Mouse (Mus musculus) adrenal gland, adult 2 months (tissue): ENCODE data around the gene Phykpl. TPM values are rescaled to one million over a fixed set of nuclear protein-coding genes. Genes with fewer than 3 reads are reported as not detected.

ENCODE experiments used
- DNase-seq: peaks from one replicate; pipeline ENCODE4 v3.0.0; 2021
- long read RNA-seq: library from polyadenylated mRNA; stranded (forward); transcript quantifications from one replicate; pipeline ENCODE4 v2.0.0, GENCODE M21; 2021
- polyA plus RNA-seq: library from polyadenylated mRNA; depleted of rRNA; stranded (reverse); fragments of >200 nt; gene quantifications from 2 replicates; pipeline ENCODE4 v1.2.3, GENCODE M21; 2012; rRNA removed
- total RNA-seq, 2 experiments: library from RNA; stranded (reverse); gene quantifications; 2 replicates each; pipeline ENCODE4 v1.2.3; 2021

Phykpl gene
- total RNA-seq, result 10 to 100 TPM; 21.7 to 23.3 TPM
- polyA plus RNA-seq, result 29.2 and 35.1 TPM in 2 replicates
- long read RNA-seq, transcript Phykpl-206 (13 exons, 3,116 nt), result major isoform, 17 of 28 reads
- long read RNA-seq, partial matches to known transcripts, result 4 of 28 reads
- long read RNA-seq, other reads (novel, unspliced or antisense), result 6 of 28 reads

DNA sequence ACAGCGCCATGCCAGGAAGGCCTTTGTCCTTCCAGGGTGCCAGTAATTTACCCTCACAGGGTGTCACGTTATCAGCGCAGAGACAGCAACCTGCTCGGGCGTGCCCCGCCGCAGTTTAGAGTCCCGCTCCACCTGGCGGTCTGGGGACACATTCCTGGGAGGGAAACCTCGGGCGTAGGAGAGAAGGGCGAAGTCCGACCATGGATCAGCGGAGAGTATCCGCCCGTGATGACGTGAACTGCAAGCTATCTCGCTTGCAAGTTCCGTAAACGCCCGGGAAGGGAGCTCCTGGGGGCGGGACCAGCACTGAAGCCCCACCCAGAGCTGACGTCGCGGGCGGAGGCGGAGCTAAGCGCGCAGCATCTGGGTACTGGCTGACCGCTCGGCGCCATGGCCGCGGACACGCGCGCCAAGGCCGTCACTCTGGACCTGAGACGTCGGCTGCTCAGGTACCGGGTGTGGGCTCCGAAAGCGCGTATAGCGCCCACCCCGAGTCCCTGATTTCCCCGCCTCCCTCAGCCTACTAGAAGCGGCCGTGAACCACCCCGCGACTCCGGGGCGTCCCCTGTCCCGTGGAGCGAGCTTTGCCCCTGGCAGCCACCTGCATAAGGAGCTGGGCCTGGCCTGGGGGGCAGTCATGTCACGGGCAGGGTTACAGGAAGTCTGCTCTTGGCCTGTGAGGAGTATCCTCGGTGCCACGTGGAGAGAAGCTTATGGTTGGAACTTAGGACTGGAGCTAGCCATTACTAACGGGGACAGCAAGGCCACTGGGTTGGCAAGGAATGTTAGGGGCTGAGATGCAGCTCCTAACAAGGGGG, at the start of gene Phykpl:
TSS of gene Phykpl (plus strand) at position 327 of the 818 bp plus-strand sequence.
- DNase-seq, result peak; percentile 99

DNA sequence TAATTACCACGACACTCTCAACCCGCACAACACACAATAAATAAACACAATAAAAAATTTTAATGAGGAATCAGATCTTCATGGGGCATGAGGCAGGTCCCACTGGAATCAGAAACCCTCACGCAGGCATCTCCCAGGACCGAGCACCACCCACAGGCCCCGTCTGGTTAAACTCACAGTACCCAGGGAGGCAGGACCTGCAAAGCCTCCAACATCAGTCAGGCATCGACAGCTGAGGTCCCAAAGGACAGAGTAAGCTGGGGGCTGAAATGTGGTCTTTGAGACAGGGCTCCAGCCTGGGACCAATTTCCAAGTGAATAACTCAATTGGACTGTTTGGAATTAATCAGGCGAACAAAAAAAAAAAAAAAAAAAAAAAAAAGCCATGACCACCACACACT, 46.2 kb upstream of the Phykpl start:
- no peak for DNase-seq

DNA sequence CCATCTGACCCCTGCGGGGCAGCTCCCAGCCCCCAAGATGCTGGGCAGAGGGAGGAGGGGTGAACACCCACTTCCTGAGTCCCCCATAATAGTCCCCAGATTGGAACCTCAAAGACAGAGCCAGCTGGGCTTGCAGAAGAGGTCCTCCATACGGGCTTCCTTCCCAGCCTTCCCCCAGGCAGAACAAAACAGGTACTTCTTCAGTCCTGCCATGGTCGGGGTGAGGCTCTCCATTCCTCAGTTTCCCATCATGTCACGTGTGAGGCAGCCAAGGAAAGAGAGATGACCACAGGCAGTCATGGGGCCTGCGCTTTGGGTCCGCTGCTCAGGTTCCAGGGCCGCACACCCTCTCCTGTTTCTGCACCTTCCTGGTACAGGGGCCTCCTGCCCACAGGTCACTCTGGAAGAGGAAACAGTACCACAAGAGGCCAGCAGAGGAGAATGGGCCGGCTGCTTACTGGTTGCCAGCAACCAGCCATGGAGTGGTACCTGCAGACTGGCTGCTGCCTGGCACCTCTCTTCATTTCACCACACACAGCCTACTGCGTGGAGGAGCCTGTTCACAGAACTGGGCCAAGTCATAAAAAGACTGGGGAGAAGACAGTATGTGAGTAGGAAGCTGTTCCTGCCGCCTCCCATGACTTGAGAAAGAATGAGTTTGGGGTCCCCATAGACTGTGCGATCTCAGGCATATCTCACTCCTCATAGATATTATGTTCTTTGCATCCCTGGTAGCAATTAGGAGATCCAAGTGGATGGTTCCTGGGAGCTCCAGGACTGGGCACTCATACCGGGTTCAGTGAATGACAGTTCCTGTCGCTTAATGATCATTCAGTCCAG, 45.4 kb upstream of the Phykpl start:
- DNase-seq, result no peak

DNA sequence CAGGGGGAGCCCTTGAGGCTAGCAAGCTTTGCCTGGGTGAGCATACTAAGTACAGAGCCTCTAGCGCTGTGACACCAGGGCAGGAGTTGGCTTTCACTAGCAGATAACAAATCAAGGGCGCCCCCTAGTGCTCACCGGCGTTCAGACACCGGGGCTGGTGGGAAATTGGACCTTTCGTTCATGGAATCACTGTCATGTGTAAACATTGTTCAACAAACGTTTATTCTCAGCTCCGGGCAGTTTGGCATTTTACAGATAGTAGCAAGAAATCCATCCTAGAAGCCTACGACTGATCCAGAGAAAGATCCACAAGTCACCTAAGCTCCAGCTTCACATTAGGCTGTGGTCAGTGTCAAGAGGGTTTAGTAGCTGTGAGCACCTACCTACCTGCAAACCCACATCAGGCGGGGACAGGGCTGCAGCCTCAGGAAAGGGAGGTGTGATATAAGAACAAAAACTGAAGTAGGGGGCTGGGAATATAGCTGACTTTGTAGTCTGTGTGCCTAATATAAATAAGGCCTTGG, 44.7 kb upstream of the Phykpl start:
- DNase-seq, result peak; percentile 95

DNA sequence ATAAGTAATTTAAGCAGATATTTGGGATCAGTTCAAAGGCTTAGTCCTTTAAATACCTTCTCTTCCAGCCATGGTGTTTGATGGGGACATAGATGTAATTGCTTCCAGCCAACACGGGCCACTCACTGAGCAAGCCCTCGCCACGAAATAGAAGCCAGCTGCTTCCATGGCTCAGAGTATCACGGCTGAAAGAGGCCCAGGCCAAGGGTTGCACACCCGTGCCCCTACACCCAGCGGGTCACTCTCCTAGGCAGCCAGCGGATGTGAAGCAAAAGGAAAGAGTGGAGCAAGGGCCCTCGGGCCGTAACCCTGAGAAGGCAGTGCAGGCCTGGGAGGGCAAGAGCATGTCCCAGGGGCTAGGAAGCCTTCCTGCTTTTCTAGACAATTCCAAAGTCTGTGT, 42.1 kb upstream of the Phykpl start:
- DNase-seq, result no peak

DNA sequence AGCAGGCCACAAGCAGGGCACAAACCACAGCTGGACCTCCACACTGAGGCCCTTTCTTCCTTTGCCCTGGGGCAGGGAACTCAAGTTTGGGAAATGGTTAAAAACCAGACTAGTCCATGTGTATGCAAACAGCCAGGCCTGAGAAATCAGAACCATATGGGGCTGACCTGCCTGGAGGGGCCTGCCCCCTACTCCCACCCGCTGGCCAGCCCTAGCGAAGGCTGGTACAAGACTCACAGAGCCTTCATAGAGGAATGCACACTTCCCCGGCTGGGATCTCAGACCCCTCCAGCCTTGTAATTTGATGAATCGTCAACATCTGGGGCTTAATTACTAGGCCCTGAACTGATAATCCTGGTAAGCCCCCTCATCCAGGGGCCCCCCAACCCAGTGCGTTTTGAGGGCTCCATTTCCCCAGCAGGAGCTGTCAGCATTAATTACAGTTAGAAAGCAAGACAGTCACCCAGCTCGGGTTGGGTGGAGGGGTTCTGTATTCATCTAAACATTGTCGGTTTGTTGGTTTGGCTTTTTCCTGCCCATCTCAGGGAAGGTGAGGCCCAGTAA, 41.0 kb upstream of the Phykpl start:
- no peak for DNase-seq

DNA sequence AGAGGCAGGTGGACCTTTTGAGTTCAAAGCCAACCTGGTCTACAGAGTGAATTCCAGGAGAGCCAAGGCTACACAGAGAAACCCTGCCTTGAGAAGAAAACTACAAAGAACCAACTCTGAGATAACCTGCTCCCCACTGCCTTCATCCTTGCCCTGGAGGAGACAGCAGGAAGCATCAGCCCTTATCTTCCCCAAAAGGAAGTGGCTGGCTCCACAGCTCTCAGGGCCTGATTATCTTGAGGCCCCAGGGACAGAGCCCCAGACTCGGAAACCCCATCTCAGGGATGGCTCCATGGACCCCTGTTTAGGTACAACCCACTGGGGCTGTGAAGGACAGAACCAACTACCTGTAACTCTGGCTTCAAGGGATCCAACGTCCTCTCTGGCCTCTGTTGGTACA, 40.1 kb upstream of the Phykpl start:
- no peak for DNase-seq

DNA sequence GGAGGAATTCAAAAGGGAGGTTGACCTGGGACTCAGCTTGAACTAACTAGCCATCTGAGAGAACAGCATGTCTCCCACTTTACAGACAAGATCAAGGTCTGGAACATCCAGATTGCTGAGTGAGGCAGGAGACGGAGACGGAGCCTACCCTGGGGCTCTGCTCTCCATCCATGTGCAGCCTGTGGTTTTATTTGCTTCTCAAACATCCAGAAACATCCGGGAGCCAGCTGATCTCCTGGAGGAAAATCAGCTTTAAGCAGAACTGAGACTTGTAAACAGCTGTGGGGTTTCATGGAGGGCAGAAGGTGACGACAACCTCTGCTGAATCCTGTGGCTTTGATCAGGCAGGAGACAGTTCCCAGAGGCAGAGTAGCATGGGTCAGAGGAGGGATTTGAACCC, 38.7 kb upstream of the Phykpl start:
- DNase-seq, result no peak

DNA sequence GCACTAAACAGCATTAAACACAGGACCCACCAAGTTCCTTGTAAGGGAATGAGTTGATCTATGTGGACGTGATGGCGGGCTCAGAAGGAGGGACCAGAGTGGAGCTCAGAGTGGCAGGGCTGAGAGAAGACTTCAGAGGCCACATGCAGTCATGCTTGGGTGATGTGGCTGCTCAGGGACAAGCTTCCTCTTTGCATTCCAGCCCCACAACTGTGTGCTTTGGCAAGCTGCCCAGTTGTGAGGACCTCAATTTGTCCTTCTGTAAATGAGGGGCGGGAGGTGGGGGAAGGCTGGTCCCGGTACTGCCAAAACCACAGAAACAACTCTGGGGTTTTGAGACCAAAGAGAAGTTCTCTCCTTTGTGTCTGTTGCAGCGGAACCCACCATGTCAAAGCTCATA, 33.3 kb upstream of the Phykpl start:
- DNase-seq, result no peak

DNA sequence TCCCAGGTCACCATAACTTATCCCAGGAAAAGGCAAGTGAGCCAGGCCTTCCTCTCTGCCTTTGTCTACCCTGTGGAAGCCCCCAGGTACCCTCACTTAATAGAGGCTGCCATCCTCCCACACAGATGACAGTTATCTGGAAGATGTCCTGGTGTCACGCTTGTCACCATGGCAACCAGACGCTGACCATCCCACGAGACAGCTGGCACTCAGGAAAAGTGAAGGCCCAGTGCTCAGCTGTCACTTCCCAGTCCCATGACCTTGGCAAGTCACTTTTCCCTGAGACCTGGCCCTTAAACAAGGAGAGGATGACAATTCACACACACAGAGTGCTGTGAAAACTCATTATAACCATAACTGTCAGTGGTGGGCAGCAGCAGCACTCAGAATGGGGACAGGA, 32.5 kb upstream of the Phykpl start:
- no peak for DNase-seq

DNA sequence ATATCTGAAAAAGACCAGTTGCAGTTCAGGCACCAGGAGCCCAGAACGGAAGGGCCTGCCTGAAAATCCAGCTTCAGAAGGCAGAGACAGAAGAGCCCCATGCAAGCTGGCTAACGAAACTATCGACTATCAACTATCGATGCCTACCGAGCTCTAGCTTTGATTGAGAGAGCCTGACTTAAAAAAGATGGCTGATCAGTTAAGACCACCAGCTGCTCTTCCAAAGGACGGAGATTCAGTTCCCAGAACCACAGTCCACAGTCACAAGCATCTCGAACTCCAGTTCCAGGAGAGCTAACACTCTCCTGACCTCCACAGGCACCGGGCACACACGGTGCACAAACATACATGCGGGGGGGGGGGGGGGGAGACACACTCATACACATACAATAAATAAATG, 30.0 kb upstream of the Phykpl start:
- no peak for DNase-seq

DNA sequence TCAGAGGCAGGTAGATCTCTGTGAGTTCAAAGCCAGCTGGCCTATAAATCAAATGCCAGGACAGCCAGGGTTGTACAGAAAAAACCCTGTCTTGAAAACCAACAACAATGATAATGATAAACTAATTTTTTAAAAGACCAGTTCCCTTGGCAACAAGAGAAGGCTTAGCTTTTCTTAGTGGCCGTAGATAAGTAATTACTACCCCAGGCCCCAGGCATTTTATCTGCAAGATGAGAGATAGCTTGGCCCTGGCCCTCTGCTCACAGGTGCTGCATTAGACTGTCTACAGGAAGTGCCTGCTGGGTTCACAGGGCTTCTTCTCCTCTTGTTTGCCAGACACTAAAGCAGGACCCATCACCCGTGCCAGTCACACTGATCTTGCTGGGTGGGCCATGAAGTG, 29.5 kb upstream of the Phykpl start:
- no peak for DNase-seq

DNA sequence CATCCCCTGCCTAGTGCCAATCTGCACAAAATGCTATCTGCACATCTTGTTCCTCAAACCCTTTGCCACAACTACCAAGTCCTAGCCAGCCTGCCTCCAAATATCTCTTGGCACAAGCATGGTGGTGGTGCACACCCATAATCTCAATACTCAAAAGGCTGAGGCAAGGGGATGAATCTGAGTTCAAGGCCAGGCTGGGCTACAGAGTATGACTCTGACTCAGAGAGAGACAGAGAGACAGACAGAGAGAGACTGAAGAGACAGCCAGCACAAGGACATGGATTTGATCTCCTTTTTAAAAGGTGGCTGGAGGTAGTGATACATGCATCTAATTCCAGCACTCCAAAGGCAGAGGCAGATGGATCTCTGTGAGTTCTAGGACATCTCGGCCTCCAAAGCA, 21.3 kb upstream of the Phykpl start:
- peak; percentile 52 for DNase-seq

DNA sequence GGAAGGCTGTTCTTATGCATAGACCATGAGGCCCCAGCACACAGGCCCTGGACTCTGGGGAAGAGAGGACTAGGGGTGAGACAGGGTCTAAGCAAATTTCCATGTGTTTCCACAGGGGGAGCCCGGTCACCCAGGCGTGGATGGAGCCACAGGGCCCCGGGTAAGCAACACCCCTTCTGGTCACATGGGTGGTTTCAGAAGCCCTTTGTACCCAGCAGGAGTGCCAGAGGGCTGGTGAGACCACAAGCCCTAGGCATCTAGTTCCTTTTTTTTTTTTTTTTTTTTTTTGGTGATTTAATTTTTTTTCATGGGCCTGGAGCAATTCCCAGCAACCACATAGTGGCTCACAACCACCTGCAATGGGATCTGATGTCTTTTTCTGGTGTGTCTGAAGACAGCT, 19.5 kb upstream of the Phykpl start:
- no peak for DNase-seq

DNA sequence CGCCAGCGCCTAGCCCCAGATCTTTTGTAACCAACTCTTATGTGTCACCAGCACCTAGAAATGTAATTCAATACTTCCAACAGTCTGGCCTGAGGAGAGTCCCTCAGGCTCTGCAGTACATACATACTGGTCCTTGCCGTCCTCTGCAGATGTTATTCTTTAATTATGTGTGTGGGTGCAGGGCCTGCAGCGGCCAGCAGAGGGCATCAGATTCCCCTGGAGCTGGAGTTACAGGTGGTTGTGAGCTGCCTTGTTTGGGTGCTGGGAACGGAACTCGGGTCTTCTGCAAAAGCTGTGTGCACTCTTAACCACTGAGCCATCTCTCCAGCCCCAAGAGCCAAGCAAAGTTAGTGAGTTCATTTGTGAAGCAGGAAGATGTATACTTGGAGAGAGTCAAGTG, 18.6 kb upstream of the Phykpl start:
- DNase-seq, result no peak

DNA sequence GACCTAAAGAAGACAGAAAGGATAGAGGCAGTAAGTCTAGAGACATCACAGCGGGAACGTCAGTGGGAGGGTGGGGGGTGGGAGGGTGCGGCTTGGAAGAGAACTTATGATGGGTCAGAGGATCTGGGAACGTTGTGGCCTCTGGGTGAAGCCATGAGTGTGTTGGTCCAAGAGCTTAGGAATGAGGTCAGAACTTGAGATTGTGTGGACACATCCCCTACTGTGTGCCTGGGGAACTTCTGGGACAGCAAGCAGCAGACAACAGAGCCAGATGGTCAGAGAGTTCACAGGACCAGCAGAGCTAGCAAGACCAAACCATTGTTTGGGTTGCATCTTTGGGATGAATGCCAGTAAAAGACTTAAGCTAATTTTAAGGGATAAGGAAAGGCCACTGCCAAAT, 15.8 kb upstream of the Phykpl start:
- no peak for DNase-seq

DNA sequence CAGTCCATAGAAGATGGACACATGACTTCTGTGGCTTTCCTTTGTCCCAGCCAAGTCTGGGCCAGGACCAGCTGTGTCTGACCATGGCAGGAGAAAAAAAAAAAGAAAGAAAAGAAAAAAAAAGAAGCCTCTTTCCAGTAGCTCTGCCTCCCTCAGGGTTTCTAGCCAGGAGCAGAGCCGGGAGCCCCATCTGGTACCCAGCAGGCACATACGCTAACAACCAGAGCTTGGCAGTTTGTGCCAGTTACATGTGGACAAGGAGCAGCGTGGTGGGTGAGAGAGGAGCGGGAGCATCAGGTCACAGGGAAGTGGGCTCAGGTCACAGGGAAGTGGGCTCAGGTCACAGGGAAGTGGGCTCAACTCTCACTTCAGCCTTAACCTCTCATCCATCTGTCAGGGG, 8.1 kb upstream of the Phykpl start:
- no peak for DNase-seq

DNA sequence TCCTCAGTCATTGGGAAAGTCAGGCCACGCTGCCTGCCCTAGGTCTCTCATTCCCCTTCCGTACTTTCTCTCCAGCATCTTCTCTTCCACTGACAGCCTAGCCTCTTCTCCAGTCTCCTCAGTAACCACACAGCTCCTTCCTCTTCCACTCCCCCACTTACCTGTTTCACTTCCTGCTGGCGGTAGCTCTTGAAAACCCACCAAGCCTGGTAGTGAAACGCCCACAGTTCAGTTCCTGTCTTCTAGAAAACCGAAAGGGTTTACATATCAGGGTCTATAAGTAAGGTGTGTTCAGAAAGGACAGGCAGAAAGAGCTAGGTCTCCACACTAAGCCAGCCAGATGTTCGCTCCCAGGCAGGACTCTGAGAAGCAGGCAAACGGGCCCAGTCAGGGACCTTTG, 7.0 kb upstream of the Phykpl start:
- DNase-seq, result no peak

DNA sequence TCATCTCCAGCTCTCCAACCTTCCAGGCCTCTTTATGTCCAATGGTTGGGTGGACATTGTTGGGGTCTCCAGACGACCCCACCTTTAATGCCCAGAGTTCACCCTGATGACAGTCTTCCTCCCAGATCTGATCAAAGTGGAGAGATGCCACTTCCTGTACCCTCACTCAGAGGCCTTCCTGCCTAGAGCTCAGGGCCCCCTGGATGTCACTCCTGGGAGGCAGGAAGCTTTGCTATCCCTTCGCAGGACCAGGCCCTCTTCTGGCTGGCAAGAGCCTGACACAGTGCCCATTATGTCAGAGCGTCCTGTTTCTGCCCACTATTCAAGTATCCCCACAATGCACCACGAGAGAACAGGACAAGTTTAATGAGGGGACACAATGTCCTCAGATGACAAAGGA, 5.5 kb upstream of the Phykpl start:
- DNase-seq, result no peak

DNA sequence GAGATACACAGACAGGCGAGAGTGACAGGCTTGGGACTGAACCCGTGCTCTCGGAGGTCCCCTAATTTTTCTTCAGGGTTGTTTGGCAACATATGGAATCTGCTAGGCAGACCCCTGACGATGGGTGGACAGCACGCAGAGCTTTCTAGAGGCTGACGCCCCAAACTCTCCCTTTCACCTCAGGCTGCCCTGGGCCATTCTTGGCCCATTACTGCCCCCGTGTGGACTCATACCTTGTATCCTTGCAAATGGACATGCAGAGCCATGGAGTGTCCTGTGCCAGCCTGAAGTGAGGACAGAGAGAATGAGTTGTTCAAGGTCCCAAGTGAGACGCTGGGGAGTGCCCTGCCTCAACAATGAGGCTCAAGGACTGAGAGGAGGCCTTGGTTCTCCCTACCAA, 1.8 kb upstream of the Phykpl start:
- peak; percentile 91 for DNase-seq

DNA sequence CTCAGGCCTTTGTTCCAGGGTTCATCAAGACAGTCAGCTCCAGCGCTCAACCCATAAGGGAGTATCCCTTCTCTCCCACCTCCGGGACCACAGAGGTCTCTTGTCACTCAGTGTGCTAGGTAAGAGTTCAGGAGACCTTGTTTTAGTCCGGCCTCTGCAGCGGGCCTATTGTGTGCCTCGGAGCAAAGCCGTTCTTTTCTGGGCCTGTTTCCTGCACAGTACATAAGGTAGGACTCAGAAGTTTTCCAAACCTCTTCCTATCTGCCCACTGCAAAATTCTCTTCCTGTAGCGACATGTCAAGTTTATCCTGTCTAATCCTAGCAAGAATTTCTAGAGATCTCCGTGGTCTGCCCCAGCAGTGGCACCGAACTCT, 513 bp upstream of the Phykpl start:
- DNase-seq, result no peak

DNA sequence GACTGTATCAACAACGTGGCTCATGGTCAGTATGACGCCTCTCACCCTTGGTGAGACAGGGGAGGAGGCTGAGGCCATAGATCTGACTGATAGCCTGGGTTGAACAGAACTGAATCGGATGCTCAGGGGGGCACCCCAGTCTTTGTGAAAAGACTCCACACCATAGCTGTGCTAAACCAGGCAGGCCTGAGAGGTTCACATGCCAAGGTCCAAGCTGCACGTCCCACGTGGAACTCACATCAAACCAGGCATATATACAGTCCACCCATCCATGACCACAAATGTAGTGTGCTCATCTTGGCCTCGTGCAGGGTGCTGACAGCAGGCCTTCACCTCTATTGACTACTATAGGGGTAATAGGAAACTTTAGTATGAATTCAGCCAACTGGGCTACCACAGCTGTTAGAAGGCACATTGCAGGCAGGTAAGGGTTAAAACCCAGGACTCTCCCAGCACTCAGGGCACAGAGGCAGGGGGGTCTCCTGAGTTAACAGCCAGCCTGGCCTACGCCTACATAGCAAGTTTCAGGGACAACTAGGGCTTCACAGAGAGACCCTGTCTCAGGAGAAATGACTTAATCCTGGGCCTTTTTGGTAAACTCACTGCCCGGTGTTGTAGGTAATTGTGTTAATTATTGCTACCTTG, 1.2 kb downstream of the Phykpl start:
- no peak for DNase-seq
